Mouse (Mus musculus) left cerebral cortex, adult 2 months (tissue): ENCODE results near the gene Vipas39. TPM values are rescaled to one million over a fixed set of nuclear protein-coding genes. Genes with fewer than 3 reads are reported as not detected.
"Not testable (repeated sequence)": the region's sequence is repeated elsewhere in the genome, so short reads cannot be mapped to it uniquely, and the experiment has no call there.

Experiments used
- DNase-seq, 2 experiments: peaks; one replicate each; pipeline ENCODE4 v3.0.0; 2021 to 2022; ENCODE audit warnings: low spot score in 2 of 2, mixed read lengths in 1 of 2; ENCODE audit errors: extremely low spot score in 1 of 2
- H3K27ac ChIP-seq: fragments of 200-600 bp; 2 replicates; pipeline ENCODE4 v1.8.1; 2022
- H3K4me3 ChIP-seq: fragments of 200-600 bp; 2 replicates; pipeline ENCODE4 v1.8.1; 2022
- CTCF ChIP-seq: fragments of 200-600 bp; IDR thresholded peaks from 2 replicates; pipeline ENCODE4 v1.8.1; 2022; ENCODE audit warnings: antibody characterized with exemption, mild to moderate bottlenecking, moderate library complexity
- intact Hi-C: fragments of 180-260 bp; cut with DNase I; formaldehyde crosslinking; loops from one replicate; pipeline ENCODE4 v1.15.1; 2025
- total RNA-seq, 2 experiments: library from RNA; stranded (reverse); gene quantifications; 2 replicates each; pipeline ENCODE4 v1.2.3; 2021

Gene Vipas39
- total RNA-seq, 2 experiments from 2014 or later: 52.8 to 55.8 TPM

- intact Hi-C loops: no loop called here
- no peak overlapping the region for H3K27ac ChIP-seq
- DNase-seq: no peak
- no peak for TF ChIP-seq CTCF
- no peak overlapping the region for H3K4me3 ChIP-seq
Observed at GRCm38 (mm10) chr12:87284268-87284667, 18.2 kb upstream of the Vipas39 start.

DNA sequence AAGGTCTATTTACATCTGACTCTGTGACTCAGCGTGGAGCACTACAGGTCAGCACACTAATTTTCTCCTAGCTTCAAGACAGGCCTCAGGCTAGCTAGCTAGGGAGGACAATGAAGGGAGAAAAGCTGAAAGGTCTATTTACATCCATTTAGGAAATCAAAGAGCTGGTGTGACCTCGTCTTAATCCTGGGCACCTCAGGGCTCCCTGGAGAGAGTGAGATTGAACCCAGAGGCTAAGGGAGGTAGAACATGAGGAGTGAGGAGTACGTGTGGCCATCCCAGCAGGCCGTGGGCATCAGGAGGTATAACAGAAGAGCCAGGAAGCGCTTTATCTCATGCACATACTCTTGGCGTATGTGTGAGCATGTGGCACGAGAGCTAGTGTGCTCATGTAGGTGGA is 17.6 kb upstream of the Vipas39 start:
- intact Hi-C loops: no loop called here
- Histone ChIP-seq H3K4me3 (no peak overlapping the region), H3K27ac (no peak overlapping the region)
- no peak for TF ChIP-seq CTCF
- DNase-seq: no peak

GRCm38 (mm10) chr12:87282743-87283142 is 16.7 kb upstream of the Vipas39 start:
- no peak overlapping the region for H3K4me3 ChIP-seq
- TF ChIP-seq CTCF: no peak
- DNase-seq: no peak
- intact Hi-C loops: no loop called here
- H3K27ac ChIP-seq: no peak overlapping the region

DNA sequence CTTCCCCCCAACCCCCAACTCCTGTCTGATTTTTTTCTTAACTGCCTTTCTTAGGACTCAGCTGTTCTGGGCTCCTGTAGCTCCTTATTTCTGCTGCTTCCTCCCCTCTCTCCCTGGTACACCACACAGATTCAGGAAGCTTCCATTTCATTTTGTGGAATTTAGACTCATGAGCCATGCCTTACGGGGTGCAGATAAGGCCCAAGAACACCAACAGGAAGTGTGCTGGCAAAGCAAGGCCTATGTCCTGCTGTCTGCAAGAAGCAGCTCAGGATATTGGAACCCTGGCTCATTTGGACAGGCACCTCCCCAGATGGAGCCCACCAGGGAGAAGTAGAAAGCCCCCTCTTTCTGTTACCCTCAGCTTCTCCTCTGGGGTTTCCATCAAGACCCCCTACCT is 15.7 kb upstream of the Vipas39 start:
- H3K4me3 ChIP-seq: no peak overlapping the region
- intact Hi-C loops: no loop called here
- no peak overlapping the region for H3K27ac ChIP-seq
- TF ChIP-seq CTCF: no peak
- no peak for DNase-seq

DNA sequence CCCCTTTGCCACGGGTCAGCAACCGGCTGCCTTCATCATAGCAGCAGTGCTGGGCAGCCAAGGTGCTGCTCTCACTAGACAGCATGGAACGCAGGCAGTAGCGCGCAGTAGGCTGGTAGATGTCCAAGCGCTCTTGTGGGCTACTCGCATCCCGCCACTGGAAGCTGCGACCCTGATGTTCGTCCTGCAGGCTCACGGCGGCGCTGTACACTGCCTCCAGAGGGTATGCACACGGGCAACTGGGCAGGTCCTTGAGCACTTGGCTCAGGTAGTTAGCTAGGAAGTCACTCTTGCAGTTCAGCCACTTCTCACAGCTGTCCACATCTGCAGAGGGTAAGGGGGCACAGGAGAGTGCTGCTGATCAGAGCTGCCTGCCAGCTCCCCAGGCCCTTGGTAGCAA is 13.8 kb upstream of the Vipas39 start:
- no peak; the same call in 1 of the 2 replicates for TF ChIP-seq CTCF
- intact Hi-C loops: no loop called here
- Histone ChIP-seq H3K4me3 (no peak overlapping the region), H3K27ac (no peak overlapping the region)
- no peak for DNase-seq

GRCm38 (mm10) chr12:87279350-87279749 is 13.3 kb upstream of the Vipas39 start:
- intact Hi-C loops: no loop called here
- TF ChIP-seq CTCF: no peak
- Histone ChIP-seq H3K27ac (no peak overlapping the region), H3K4me3 (no peak overlapping the region)
- DNase-seq: no peak

- no peak overlapping the region for H3K4me3 ChIP-seq
- TF ChIP-seq CTCF: no peak
- no peak for DNase-seq
- no peak overlapping the region for H3K27ac ChIP-seq
- intact Hi-C loops: no loop called here
Observed at GRCm38 (mm10) chr12:87278118-87278730, 12.2 kb upstream of the Vipas39 start.

GRCm38 (mm10) chr12:87277251-87277650 is 11.2 kb upstream of the Vipas39 start:
- H3K4me3 ChIP-seq, intact Hi-C loops, DNase-seq, H3K27ac ChIP-seq: not testable (repeated sequence)

GRCm38 (mm10) chr12:87274853-87275831 is 9.1 kb upstream of the Vipas39 start:
- Histone ChIP-seq H3K4me3 (no peak overlapping the region), H3K27ac (no peak overlapping the region)
- TF ChIP-seq CTCF: no peak
- no peak for DNase-seq
- intact Hi-C loops: no loop called here

GRCm38 (mm10) chr12:87267682-87268081 is 1.6 kb upstream of the Vipas39 start:
- intact Hi-C loops: loop anchor here (1.0 to 2.0 kb wide), 3 partner anchors 68 to 149 kb away; partner anchors contain the start of genes Gstz1 and Pomt2
- peak overlapping the region; percentile 97 for H3K4me3 ChIP-seq
- no peak for DNase-seq
- peak; percentile 49 for TF ChIP-seq CTCF
- H3K27ac ChIP-seq: no peak overlapping the region

DNA sequence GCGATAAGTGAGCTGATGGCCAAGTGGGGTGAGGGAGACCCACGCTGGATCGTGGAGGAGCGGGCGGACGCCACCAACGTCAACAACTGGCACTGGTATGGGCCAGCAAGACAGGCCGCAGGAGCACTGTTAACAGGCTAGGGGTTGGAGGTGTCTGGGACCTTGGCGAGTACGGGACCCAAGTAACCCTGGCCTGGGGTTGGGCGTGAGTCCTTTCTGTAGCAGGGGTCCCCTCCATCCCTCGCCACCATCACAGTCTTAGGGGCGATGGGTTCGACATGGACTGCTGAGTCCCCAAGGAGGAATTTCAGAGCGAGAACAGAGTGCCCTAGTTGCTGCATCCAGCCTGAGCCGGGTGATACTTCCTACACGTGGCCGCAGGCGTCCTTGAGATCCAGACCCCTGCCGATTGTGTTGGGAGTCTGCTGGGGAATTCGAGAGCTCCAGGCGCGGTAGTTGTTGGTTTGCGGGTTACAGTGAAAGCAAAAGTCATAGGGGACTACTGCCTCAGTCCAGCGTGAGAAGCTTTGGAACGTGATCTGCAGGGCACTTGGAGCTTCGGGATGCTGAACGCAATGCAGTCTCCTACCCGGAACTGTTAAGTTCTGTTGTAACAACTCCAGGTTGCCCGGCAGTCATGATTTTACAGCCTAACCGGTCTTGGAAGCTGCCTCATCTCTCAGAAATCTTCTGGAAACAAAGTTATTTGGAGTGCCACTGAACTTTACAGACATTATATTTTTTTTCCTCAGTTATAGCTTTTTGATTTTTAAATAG is 959 bp upstream of the Vipas39 start:
- TF ChIP-seq CTCF: no peak
- Histone ChIP-seq H3K27ac (peak overlapping the region; percentile 98), H3K4me3 (peak overlapping the region; percentile 97)
- intact Hi-C loops: loop anchor here (1.0 to 2.0 kb wide), 3 partner anchors 68 to 150 kb away; partner anchors contain the start of genes Gstz1 and Pomt2
- peak in 1 of 2 experiments; percentile 30 for DNase-seq

DNA sequence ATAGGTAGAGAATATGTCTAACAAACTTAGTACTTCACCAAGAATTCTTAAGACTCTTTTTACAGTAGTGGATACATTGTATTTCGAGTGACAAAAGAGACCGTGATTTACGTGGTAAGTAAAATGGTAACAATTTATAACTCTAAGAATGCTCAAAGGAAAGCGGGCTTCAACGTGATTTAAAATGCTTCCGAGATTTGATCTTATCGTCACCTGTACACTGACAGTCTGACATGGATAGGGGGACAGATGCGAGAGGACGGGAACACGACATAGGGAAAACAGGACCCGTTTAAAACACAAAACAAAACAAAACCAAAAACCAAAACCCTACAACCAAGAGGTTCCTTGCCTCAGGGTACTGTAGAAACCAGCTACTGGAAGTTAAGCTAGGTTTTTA is 612 bp downstream of the Vipas39 start:
- intact Hi-C loops: no loop called here
- TF ChIP-seq CTCF: no peak
- Histone ChIP-seq H3K4me3 (peak overlapping the region; percentile 97), H3K27ac (peak overlapping the region; percentile 98)
- no peak for DNase-seq
